Mouse (Mus musculus): ENCODE data around the gene Plch2.

- TF ChIP-seq MYOG (IDR thresholded peaks at IDR 0.05; ENCODE audit: control insufficient read depth, extremely low read depth, insufficient read length): no peak
- no peak for TF ChIP-seq CTCF (IDR thresholded peaks at IDR 0.05; ENCODE audit: control insufficient read depth, insufficient read depth, insufficient read length)
- TF ChIP-seq MYOD1 (IDR thresholded peaks at IDR 0.05; ENCODE audit: control insufficient read depth, insufficient read length, low read depth): no peak
- TF ChIP-seq CEBPB (IDR thresholded peaks at IDR 0.05; ENCODE audit: low read depth): no peak
Observed at GRCm38 (mm10) chr4:155042606-155043288, 13.8 kb downstream of the Plch2 start.
